Mouse (Mus musculus) E14TG2a.4 (cell line): ENCODE measurements around the gene Aldh1a1.
A peak's percentile ranks its signal among the peaks of the same experiment; 100 is the strongest.

Experiments
- H3K27me3 ChIP-seq: 2 replicates; pipeline ENCODE4 v1.6.1; 2014; ENCODE audit warnings: low read length, control low read depth; ENCODE audit not compliant: insufficient read depth
- H3K36me3 ChIP-seq: 2 replicates; pipeline ENCODE4 v1.6.1; 2014; ENCODE audit warnings: low read length, control low read depth; ENCODE audit not compliant: insufficient read depth
- H3K4me1 ChIP-seq: replicated peaks from 2 replicates; pipeline ENCODE4 v1.6.1; 2014; ENCODE audit warnings: low read depth, low read length, control low read depth
- H3K4me3 ChIP-seq: replicated peaks from 2 replicates; pipeline ENCODE4 v1.5.1; 2014; ENCODE audit warnings: mild to moderate bottlenecking, low read length
- H3K9me3 ChIP-seq: 2 replicates; pipeline ENCODE4 v1.6.1; 2014; ENCODE audit warnings: low read length, control low read depth
- CTCF ChIP-seq: conservative IDR thresholded peaks from 2 replicates; pipeline ENCODE4 v1.5.1; 2014; ENCODE audit warnings: low read length
- NANOG ChIP-seq: IDR thresholded peaks from 2 replicates; pipeline ENCODE4 v1.6.1; 2014; ENCODE audit warnings: borderline replicate concordance, low read length, mixed read lengths
- POU5F1 ChIP-seq: IDR thresholded peaks from 2 replicates; pipeline ENCODE4 v1.6.1; 2014; ENCODE audit warnings: low read length, borderline replicate concordance

Gene Aldh1a1

GRCm38 (mm10) chr19:20492491-20492890, at the start of gene Aldh1a1:
Gene Aldh1a1 (plus strand): TSS chr19:20492715.
- TF ChIP-seq CTCF = no peak
- no peak for TF ChIP-seq NANOG
- no peak for TF ChIP-seq POU5F1
- Histone ChIP-seq H3K27me3 (no peaks in the 10 kb centered on the region), H3K4me1 (no peaks in the 10 kb centered on the region), H3K9me3 (no peaks in the 10 kb centered on the region), H3K36me3 (no peaks in the 10 kb centered on the region), H3K4me3 (no peak within 1 kb of the TSS)

- no peak overlapping the region for H3K4me3 ChIP-seq
- no peaks in the 10 kb centered on the region for H3K36me3 ChIP-seq
- no peaks in the 10 kb centered on the region for H3K27me3 ChIP-seq
- TF ChIP-seq NANOG = no peak
- no peak for TF ChIP-seq CTCF
- TF ChIP-seq POU5F1 = no peak
- H3K9me3 ChIP-seq = peaks cover 10% of the 10 kb centered on the region; the same call in 1 of the 2 replicates
- H3K4me1 ChIP-seq = no peaks in the 10 kb centered on the region
Observed at GRCm38 (mm10) chr19:20447807-20448206, 44.7 kb upstream of the Aldh1a1 start.

GRCm38 (mm10) chr19:20449546-20449945, 43.0 kb upstream of the Aldh1a1 start:
- Histone ChIP-seq H3K36me3 (no peaks in the 10 kb centered on the region), H3K4me1 (no peaks in the 10 kb centered on the region), H3K9me3 (peaks cover 10% of the 10 kb centered on the region; the same call in 1 of the 2 replicates), H3K27me3 (no peaks in the 10 kb centered on the region), H3K4me3 (no peak overlapping the region)
- TF ChIP-seq NANOG (no peak), POU5F1 (no peak), CTCF (no peak)

GRCm38 (mm10) chr19:20451045-20451444, 41.5 kb upstream of the Aldh1a1 start:
- no peak overlapping the region for H3K4me3 ChIP-seq
- TF ChIP-seq POU5F1 (no peak), NANOG (no peak), CTCF (no peak)

GRCm38 (mm10) chr19:20484497-20484896, 8.0 kb upstream of the Aldh1a1 start:
- Histone ChIP-seq H3K4me1 (no peaks in the 10 kb centered on the region), H3K36me3 (no peaks in the 10 kb centered on the region)
- TF ChIP-seq NANOG (no peak), CTCF (no peak)

More at GRCm38 (mm10) chr19:20451045-20451444, 41.5 kb upstream of the Aldh1a1 start:
- Histone ChIP-seq H3K36me3 (no peaks in the 10 kb centered on the region), H3K4me1 (no peaks in the 10 kb centered on the region), H3K9me3 (peaks cover 10% of the 10 kb centered on the region; the same call in 1 of the 2 replicates), H3K27me3 (no peaks in the 10 kb centered on the region)

GRCm38 (mm10) chr19:20491950-20492349, 565 bp upstream of the Aldh1a1 start:
- Histone ChIP-seq H3K4me3 (no peak overlapping the region), H3K27me3 (no peaks in the 10 kb centered on the region), H3K36me3 (no peaks in the 10 kb centered on the region), H3K4me1 (no peaks in the 10 kb centered on the region), H3K9me3 (no peaks in the 10 kb centered on the region)
- TF ChIP-seq POU5F1 (no peak), NANOG (no peak)

More at GRCm38 (mm10) chr19:20484497-20484896, 8.0 kb upstream of the Aldh1a1 start:
- Histone ChIP-seq H3K27me3 (no peaks in the 10 kb centered on the region), H3K9me3 (no peaks in the 10 kb centered on the region), H3K4me3 (no peak overlapping the region)

- H3K27me3 ChIP-seq = no peaks in the 10 kb centered on the region
- no peaks in the 10 kb centered on the region for H3K4me1 ChIP-seq
- no peaks in the 10 kb centered on the region for H3K9me3 ChIP-seq
- TF ChIP-seq CTCF = no peak
- TF ChIP-seq POU5F1 = no peak
- TF ChIP-seq NANOG = no peak
- H3K36me3 ChIP-seq = no peaks in the 10 kb centered on the region
- H3K4me3 ChIP-seq = no peak overlapping the region
Observed at GRCm38 (mm10) chr19:20496476-20496875, 4.0 kb downstream of the Aldh1a1 start.

GRCm38 (mm10) chr19:20505359-20505758, 12.8 kb downstream of the Aldh1a1 start:
- Histone ChIP-seq H3K9me3 (no peaks in the 10 kb centered on the region), H3K4me1 (peaks cover 26% of the 10 kb centered on the region), H3K27me3 (no peaks in the 10 kb centered on the region), H3K36me3 (no peaks in the 10 kb centered on the region), H3K4me3 (no peak overlapping the region)
- TF ChIP-seq CTCF (no peak), NANOG (no peak), POU5F1 (no peak)

GRCm38 (mm10) chr19:20506936-20507615, 14.6 kb downstream of the Aldh1a1 start:
- Histone ChIP-seq H3K9me3 (no peaks in the 10 kb centered on the region), H3K36me3 (no peaks in the 10 kb centered on the region), H3K4me3 (no peak overlapping the region), H3K4me1 (peaks cover 26% of the 10 kb centered on the region), H3K27me3 (no peaks in the 10 kb centered on the region)
- TF ChIP-seq POU5F1 = no peak
- peak; percentile 78 for TF ChIP-seq NANOG
- TF ChIP-seq CTCF = no peak
